Mouse (Mus musculus) cerebellum, adult (tissue): ENCODE results near the gene Rad51b.

ENCODE experiments used
- ATAC-seq: cut with Nextera tagmentation; 2 replicates; pipeline ENCODE4 v1.9.2; 2017; ENCODE audit warnings: mild to moderate bottlenecking, moderate library complexity, mixed read lengths; ENCODE audit not compliant: insufficient number of reproducible peaks, low FRiP score, low TSS enrichment

Gene Rad51b

DNA sequence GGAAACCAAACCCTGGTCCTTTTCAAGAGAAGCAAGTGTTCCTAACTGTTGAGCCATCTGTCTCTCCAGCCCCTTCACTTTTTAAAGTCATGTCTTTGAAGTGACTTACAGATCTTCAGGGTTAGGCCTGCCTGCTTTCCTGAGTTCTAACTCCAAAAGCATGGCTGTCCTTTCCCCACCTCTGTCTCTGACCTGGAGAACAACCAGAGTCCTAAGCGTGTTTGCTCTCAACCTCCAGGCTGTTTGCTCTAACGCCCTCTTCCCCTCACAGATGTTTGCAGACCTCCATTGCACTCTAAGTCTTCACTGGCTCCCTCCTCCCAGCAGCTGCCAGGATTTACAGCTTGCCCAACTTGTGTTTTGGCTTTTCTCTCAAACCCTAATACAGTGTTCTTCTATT is 29.7 kb downstream of the Rad51b start:
- ATAC-seq, result no peak

DNA sequence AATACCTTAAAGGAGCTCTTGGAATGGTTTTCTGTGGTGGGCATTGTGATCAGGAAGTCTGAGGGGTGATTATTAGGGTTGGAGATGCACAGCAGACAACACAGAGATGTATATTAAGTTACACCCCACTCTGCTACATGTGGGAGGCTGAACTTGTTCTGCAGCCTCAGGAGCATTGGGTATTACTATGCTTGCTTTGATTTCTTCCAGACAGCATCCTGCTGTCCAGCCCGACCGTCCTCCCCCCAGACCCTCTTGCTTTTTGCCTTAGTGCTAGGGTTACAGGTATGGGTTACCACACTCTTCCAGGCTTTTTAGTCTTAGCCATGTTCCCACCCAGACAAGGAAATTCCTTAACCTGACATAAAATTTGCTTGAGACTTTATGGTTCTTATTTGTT is 30.8 kb downstream of the Rad51b start:
- no peak for ATAC-seq

DNA sequence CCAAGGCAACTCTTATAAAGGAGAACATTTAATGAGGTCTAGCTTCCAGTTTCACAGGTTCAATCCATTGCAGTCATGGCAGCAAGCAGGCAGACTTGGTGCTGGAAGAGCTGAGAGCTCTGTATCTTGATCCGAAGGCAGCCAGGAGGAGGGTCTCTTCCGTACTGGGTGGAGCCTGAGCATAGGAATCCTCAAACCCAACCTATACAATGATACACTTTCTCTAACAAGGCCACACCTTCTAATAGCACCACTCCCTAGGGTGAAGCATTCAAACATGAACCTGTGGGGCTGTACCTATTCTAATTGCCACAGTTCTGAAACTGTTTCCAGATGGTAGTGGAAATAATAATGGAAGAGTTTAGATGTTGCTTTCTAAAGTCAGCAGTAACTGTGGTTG is 33.5 kb downstream of the Rad51b start:
- no peak for ATAC-seq

DNA sequence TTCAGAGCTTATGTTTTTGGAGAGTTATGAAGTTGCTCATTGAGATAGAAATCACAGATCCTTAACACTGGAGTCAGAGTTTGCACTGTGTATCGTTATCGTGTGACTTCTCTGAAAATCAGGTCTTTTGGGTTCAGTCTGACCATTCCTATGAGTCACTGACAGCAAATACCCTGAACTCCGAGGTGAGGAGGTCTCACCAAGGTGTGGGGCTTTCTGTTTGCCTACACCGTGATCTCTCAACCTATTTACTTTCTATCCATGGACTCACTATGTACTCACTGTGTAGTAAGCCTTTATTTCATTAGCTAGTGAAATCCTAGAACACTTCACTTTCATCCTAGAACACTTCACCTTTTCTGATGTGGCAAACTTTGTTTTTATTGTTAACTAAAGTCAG is 34.6 kb downstream of the Rad51b start:
- ATAC-seq, result no peak

GRCm38 (mm10) chr12:79338791-79339190 is 41.7 kb downstream of the Rad51b start:
- no peak for ATAC-seq

- no peak for ATAC-seq
These were observed 43.4 kb downstream of the Rad51b start for GRCm38 (mm10) chr12:79340513-79340912.

DNA sequence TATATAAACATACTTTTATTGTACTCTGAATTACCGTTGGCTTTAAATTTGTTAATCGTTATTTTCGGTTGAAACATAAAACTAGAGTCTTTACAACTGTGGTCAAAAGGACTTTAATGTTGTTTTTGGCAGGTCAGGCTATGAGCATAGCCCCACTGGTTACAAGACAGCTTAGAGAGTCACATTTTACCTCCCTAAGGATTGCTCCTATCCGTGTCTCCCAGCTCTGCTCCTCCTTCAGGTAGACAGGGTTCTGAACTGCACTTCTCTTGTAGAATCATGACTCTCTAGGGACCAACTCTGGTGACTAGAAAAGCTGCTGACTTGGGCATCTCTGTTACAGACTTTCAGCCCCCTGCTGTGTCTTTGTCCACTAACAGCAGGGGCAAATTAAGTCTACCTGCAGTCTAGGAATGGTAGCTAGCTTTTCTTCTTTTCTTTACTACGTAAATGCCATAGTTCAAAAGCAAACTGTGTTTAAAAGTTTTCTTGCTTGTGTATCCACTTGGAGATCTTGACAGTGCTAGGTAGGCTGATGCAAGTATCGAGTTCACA is 44.3 kb downstream of the Rad51b start:
- no peak for ATAC-seq

GRCm38 (mm10) chr12:79346198-79346733 is 49.2 kb downstream of the Rad51b start:
- no peak for ATAC-seq

- ATAC-seq, result peak; percentile 74; the same call in 1 of the 2 replicates
These were observed 50.6 kb downstream of the Rad51b start for GRCm38 (mm10) chr12:79347643-79348042.

DNA sequence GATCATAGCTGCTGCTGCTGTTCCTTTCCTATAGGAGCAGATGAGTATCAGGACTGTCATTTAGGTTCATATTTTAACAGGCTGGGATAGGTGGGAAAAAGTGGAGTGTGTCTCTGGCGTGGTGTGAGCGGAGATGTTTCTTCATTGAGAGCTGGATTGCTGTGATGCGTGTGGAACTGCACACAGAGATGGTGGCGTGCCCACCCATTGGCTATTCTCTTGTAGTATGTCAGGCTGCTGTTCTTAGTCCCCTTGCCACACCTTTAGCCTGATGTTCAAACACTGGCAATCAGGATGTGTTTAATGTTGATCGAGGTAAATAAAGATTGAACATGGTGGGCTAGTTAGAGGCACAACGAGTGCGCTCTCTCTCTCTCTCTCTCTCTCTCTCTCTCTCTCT is 54.4 kb downstream of the Rad51b start:
- ATAC-seq, result no peak

- ATAC-seq, result no peak
These were observed 55.1 kb downstream of the Rad51b start for GRCm38 (mm10) chr12:79352086-79352741.

DNA sequence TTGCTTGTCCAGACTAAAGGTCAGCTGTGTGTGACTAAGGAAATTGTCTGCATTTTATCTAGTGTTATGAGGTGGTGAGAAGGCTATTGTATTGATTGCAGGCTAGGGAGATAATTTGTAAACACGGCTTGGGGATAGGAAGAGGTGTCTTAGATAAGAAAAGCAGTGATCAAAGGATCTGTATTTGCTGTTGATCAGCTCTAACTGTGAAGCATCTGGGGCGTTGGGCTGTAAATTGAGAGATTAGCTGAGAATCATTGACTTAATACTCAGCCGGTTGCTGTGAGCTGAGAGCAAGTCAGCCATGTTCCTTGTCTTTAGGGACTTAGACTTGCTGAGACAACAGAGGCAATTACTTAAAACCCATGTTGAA is 55.6 kb downstream of the Rad51b start:
- no peak for ATAC-seq

DNA sequence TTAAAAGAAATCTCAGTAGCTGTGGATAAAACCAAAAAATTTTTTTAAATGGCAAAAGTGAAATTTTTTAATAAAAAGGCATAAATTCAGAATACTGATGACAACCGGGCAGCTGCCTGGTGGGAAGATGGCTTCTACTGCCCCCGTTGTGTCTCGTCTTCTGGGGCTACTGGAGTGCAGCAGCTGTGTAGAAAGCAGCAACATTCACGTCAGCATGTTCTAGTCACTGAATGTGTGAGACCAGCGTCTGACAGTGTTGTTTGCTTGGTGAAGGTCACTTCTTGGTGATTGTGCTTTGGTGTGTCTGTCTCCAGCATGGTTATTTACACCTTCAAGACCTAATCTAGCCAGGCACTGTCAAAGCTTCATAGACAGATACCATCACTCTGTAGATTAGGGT is 56.3 kb downstream of the Rad51b start:
- ATAC-seq, result no peak

DNA sequence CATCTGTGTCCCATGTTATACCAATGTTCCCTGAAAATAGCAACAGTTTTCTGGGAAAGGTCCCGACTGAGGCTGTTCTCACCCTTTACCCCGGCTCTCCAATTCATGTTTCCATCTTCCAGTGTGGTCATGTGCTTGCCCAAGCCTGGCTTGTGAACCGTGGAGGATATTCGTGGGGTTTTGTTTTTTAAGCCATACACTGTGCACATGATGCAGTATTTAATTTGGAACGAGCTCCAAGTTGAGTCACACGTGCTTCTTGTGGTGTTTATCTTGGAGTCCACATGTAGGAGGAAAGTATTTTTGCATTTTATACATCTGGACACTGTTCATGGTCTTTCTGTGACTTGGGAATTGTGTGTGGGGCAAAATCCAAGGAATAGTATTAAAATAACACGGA is 57.5 kb downstream of the Rad51b start:
- ATAC-seq, result no peak

DNA sequence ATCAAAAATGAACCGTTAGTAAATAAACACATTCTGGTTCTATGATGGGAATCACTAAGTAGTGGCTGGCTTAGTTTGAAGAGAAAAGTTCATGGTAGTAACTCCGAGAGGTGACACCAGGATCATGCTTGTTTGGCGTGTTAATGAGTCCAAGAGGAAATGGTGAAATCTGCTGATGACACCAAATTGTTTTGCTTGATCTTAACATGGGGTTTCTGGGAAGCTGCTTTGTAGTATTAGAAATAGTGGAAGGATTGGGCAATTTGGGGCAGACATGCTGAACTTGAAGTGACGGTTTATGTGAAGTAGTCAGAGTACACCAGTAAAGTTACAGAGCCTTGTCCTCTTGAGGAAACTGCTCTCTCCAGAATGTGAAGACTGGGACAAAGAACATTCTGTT is 59.1 kb downstream of the Rad51b start:
- no peak for ATAC-seq

DNA sequence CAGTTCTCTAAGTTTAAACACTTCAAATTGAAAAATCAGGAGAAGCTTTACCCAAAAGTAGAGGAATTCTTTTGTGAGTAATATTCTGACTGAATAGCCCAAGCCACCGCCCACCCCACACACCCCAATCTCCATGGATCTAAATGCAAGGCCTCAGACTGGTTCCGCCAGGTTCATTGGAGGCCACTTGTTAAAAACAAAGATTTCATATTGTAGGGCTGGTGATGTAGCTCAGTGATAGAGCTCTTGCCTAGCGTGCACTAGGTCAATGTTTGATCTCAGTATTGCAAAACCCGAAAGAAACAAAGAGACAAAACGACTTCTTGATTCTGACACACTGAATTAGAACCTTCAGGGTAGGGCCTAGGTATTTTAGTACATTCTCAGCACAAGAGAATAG is 60.5 kb downstream of the Rad51b start:
- ATAC-seq, result no peak

DNA sequence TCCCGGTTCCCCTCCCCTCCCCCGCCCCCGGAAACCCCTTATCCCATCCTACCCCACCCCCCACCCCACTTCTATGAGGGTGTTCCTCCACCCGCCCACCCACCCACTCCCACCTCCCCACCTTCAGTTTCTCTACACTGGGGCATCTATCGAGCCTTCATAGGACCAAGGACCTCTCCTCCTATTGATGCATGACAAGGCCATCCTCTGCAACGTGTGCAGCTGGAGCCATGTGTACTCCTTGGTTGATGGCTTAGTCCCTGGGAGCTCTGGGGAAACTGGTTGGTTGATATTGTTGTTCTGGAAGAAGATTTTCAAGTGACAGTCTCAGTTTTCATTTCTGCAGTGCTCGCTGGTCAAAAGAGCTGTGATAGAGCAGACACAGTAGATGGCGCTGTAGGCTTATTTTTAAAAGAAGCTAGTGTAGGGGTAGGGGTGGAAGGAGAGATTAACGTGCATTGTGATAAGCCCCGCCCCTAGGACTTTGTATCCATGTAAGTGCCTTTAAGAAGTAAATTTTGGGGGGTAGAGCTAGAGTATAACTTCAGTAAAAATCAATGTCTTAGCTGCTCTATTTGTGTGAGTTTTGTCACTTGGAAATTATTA is 61.6 kb downstream of the Rad51b start:
- peak; percentile 56; the same call in 1 of the 2 replicates for ATAC-seq

- no peak for ATAC-seq
These were observed 62.3 kb downstream of the Rad51b start for GRCm38 (mm10) chr12:79359404-79359803.

DNA sequence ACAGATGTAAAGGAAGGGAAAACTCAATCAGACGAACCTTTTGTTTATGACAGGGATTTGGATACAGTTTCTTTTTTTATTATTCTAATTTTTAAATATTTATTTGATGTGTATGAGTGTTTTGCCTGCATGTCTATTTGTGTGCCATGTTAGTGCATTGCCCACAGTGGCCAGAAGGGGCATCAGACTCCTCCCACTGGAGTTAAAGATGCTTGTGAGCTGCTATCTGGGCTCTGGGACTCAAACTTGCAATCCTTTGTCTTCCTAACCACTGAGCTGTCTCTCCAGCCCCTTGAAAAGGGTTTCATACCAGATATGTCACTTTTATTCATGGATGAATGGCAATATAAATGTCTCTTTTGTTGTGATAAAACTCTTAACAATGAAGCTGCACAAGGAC is 65.1 kb downstream of the Rad51b start:
- ATAC-seq, result no peak

GRCm38 (mm10) chr12:79364284-79364683 is 67.2 kb downstream of the Rad51b start:
- no peak for ATAC-seq

- ATAC-seq, result no peak
These were observed 71.7 kb downstream of the Rad51b start for GRCm38 (mm10) chr12:79368818-79369217.
